Mouse (Mus musculus): ENCODE data around the gene Stard3. TPM values are rescaled to one million over a fixed set of nuclear protein-coding genes. Genes with fewer than 3 reads are reported as not detected.

The Stard3 gene
- polyA plus RNA-seq, 1 experiment from 2014 or later, result 42.8 TPM

DNA sequence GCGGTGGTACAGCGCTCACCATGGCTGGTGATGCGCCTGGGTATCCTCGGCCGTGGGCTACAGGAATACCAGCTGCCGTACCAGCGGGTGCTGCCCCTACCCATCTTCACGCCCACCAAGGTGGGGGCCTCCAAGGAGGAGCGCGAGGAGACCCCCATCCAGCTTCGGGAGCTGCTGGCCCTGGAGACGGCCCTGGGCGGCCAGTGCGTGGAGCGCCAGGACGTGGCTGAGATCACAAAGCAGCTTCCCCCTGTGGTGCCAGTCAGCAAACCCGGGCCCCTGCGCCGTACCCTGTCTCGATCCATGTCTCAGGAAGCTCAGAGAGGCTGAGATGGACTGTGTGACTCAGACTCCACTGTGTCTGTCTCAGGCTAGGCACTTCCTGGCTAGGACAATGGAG is 26.0 kb downstream of the Stard3 start:
- no peaks in the 10 kb centered on the region for H3K9me3 ChIP-seq (replicated peaks; ENCODE audit: low read length)
- H3K36me3 ChIP-seq (ENCODE audit: insufficient read depth, low read length), result peaks cover 6% of the 10 kb centered on the region
- H3K27ac ChIP-seq, result peak overlapping the region; percentile 31; the same call in 1 of the 2 replicates
- WGBS, result 71% methylated on average over 20 of the region's 20 CpGs
- no peak overlapping the region for H3K4me3 ChIP-seq (replicated peaks; ENCODE audit: low read depth, low read length)
- no peak for DNase-seq (ENCODE audit: low spot score)
- peaks cover 14% of the 10 kb centered on the region for H3K27me3 ChIP-seq (ENCODE audit: insufficient read depth, low read length)
- H3K4me2 ChIP-seq (ENCODE audit: low read length), result no peak overlapping the region
- 0 out of 2 replicates have a peak, but pooled peaks cover 9% of the 10 kb centered on the region for H3K4me1 ChIP-seq (replicated peaks; ENCODE audit: insufficient read depth, low read length)
- no peak for ATAC-seq (replicated peaks; ENCODE audit: low FRiP score, low read depth)
- H3K9ac ChIP-seq (ENCODE audit: low read depth, low read length), result no peak overlapping the region
- no peak for TF ChIP-seq CTCF (IDR thresholded peaks at IDR 0.05; ENCODE audit: low read depth)

- 54% methylated on average over 8 of the region's 8 CpGs for WGBS
- Histone ChIP-seq H3K4me1 (replicated peaks; ENCODE audit: insufficient read depth, low read length) (0 out of 2 replicates have a peak, but pooled peaks cover 9% of the 10 kb centered on the region), H3K36me3 (ENCODE audit: insufficient read depth, low read length) (0 out of 2 replicates have a peak, but pooled peaks cover 5% of the 10 kb centered on the region), H3K9ac (ENCODE audit: low read depth, low read length) (no peak overlapping the region), H3K9me3 (replicated peaks; ENCODE audit: low read length) (no peaks in the 10 kb centered on the region), H3K4me3 (replicated peaks; ENCODE audit: low read depth, low read length) (no peak overlapping the region), H3K27ac (peak overlapping the region; percentile 31; the same call in 1 of the 2 replicates), H3K27me3 (ENCODE audit: insufficient read depth, low read length) (peaks cover 14% of the 10 kb centered on the region), H3K4me2 (ENCODE audit: low read length) (no peak overlapping the region)
- ATAC-seq (replicated peaks; ENCODE audit: low FRiP score, low read depth) (peak; percentile 21; the same call in 1 of the 2 replicates), DNase-seq (ENCODE audit: low spot score) (peak; percentile 68)
- no peak for TF ChIP-seq CTCF (IDR thresholded peaks at IDR 0.05; ENCODE audit: low read depth)
Observed at GRCm38 (mm10) chr11:98384721-98385637, 26.8 kb downstream of the Stard3 start.

DNA sequence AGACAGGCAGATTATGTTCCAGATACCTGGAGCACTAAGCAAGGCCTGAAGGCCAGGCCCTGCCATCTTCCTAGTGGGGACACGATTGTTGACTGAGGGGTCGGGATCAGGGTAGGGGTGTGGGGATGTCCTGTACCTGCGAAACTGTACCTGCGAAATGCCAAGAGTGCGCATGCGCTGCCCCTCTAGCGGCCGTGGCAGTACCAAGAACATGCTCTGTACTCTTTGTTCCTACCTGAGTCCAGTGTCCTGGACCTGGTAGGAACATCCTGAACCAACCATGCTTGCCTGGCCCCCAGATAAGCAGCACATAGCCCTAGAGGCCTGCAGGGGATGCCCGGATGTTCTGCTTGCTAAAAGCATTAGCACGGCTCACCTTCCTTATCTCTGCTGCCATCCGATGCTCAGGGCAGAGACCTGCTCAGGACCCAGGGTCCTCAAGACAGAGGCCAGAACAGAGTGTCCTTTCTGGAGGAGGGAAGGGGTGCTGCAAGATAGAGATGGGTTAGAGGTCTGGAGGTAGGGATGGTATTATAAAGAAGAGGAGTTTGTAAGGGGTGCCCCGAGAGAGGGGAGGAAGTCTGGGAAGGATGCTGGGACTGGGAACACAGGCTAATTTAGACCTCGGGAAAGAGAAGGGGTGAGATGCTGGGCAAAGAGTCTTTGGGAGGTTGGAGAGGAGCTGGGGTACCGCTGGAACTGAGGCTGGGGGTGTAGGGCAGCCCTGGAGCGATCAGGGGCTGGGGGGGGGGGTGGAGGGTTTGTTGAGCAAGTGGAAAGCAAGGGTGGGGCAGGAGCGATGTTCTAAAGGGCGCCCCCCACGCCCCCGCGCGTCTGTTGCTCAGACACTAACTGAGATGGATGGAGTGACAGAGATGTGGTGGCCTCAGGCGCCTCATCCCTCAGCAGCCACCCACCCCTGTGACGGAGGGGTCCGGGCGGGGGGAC is 27.7 kb downstream of the Stard3 start, which contains the start of gene Pnmt:
TSS of gene Pnmt (plus strand) at position 813 of the 948 bp plus-strand sequence.
- 0 out of 2 replicates have a peak within 1 kb of the TSS, but pooled peaks have one; percentile 21 for H3K4me2 ChIP-seq (ENCODE audit: low read length)
- no peak for ATAC-seq (replicated peaks; ENCODE audit: low FRiP score, low read depth)

GRCm38 (mm10) chr11:98386596-98386995 is 28.4 kb downstream of the Stard3 start:
- Histone ChIP-seq H3K36me3 (ENCODE audit: insufficient read depth, low read length) (no peaks in the 10 kb centered on the region), H3K4me1 (replicated peaks; ENCODE audit: insufficient read depth, low read length) (0 out of 2 replicates have a peak, but pooled peaks cover 9% of the 10 kb centered on the region), H3K27ac (no peak overlapping the region), H3K27me3 (ENCODE audit: insufficient read depth, low read length) (peaks cover 14% of the 10 kb centered on the region), H3K9me3 (replicated peaks; ENCODE audit: low read length) (no peaks in the 10 kb centered on the region), H3K9ac (ENCODE audit: low read depth, low read length) (no peak overlapping the region), H3K4me3 (replicated peaks; ENCODE audit: low read depth, low read length) (no peak overlapping the region), H3K4me2 (ENCODE audit: low read length) (0 out of 2 replicates have a peak overlapping the region, but pooled peaks have one; percentile 21)
- ATAC-seq (replicated peaks; ENCODE audit: low FRiP score, low read depth), result no peak
- TF ChIP-seq CTCF (IDR thresholded peaks at IDR 0.05; ENCODE audit: low read depth), result no peak
- no peak for DNase-seq (ENCODE audit: low spot score)
- WGBS, result 19% methylated on average over 24 of the region's 24 CpGs

More for the DNA sequence above, 27.7 kb downstream of the Stard3 start, which contains the start of gene Pnmt:
- no peak within 1 kb of the TSS for H3K27ac ChIP-seq
- WGBS, result 44% methylated on average over 25 of the region's 25 CpGs
- no peak for TF ChIP-seq CTCF (IDR thresholded peaks at IDR 0.05; ENCODE audit: low read depth)
- H3K4me1 ChIP-seq (replicated peaks; ENCODE audit: insufficient read depth, low read length), result 0 out of 2 replicates have a peak, but pooled peaks cover 9% of the 10 kb centered on the region
- no peak for DNase-seq (ENCODE audit: low spot score)
- no peaks in the 10 kb centered on the region for H3K36me3 ChIP-seq (ENCODE audit: insufficient read depth, low read length)
- H3K27me3 ChIP-seq (ENCODE audit: insufficient read depth, low read length), result peaks cover 14% of the 10 kb centered on the region
- H3K9me3 ChIP-seq (replicated peaks; ENCODE audit: low read length), result no peaks in the 10 kb centered on the region
- no peak within 1 kb of the TSS for H3K4me3 ChIP-seq (replicated peaks; ENCODE audit: low read depth, low read length)
- H3K9ac ChIP-seq (ENCODE audit: low read depth, low read length), result no peak within 1 kb of the TSS

- Histone ChIP-seq H3K4me2 (ENCODE audit: low read length) (no peak overlapping the region), H3K27ac (no peak overlapping the region), H3K9ac (ENCODE audit: low read depth, low read length) (no peak overlapping the region), H3K27me3 (ENCODE audit: insufficient read depth, low read length) (peaks cover 14% of the 10 kb centered on the region), H3K9me3 (replicated peaks; ENCODE audit: low read length) (no peaks in the 10 kb centered on the region), H3K36me3 (ENCODE audit: insufficient read depth, low read length) (no peaks in the 10 kb centered on the region), H3K4me1 (replicated peaks; ENCODE audit: insufficient read depth, low read length) (peaks cover 10% of the 10 kb centered on the region; the same call in 1 of the 2 replicates), H3K4me3 (replicated peaks; ENCODE audit: low read depth, low read length) (no peak overlapping the region)
- 42% methylated on average over 14 of the region's 14 CpGs for WGBS
- no peak for ATAC-seq (replicated peaks; ENCODE audit: low FRiP score, low read depth)
- DNase-seq (ENCODE audit: low spot score), result no peak
- no peak for TF ChIP-seq CTCF (IDR thresholded peaks at IDR 0.05; ENCODE audit: low read depth)
Observed at GRCm38 (mm10) chr11:98387056-98387577, 28.9 kb downstream of the Stard3 start.
